Mouse (Mus musculus): ENCODE measurements at regions not wholly inside any gene's neighbourhood (a gene's known extent, or its start where the extent isn't known, plus 50 kb on each side); places are given as distances from the start of the nearest gene placed in this dataset.

DNA sequence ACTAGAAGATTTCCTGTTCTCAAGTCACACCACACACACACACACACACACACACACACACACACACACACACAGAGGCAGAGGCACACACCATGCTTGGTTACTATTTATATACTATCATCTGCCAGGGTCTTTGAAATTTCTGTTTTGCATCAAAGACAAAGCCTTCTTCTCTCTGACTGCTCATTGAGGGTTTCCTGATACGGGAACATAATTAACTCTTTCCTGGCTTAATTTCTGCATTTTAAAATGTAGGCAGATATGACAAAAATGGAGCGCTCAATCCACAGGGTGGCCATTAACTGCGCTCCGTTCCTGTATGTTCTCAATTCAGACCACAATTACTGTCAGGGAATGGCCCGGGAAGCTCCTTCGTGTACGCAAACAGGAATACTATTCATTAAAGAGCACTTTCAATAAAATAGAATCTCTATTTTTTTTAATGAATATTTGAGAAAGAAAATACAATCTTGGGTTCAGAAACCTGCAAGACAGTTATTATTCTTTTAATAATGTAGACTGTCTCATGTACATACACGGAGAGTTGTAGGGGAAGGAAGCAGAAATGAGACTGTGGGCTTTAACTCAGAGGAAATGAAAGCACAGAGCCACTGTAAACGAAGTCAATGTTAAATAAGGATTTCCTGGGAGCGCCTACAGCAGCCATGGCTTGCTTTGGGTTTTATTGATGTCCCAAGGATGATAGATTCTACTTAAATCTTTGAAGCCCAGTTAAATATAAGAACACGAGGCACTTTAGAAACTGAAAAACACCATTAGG lies 300.5 kb upstream of the Galnt5 start:
- TF ChIP-seq CTCF (IDR thresholded peaks at IDR 0.05; ENCODE audit: control insufficient read depth, insufficient read depth, low read length) (no peak), POLR2A (IDR thresholded peaks at IDR 0.05; ENCODE audit: borderline replicate concordance, control insufficient read depth, low read depth, low read length) (no peak)
